Mouse (Mus musculus) embryonic facial prominence, embryonic 13.5 days (tissue): ENCODE results near the gene Cenpn. TPM values are rescaled to one million over a fixed set of nuclear protein-coding genes. Genes with fewer than 3 reads are reported as not detected.

Source experiments
- ATAC-seq: fragments of 200-750 bp; cut with Nextera tagmentation; 2 replicates; pipeline ENCODE4 v1.8.0; 2017; ENCODE audit warnings: low read depth; ENCODE audit not compliant: insufficient number of reproducible peaks, insufficient read depth, low FRiP score, low TSS enrichment
- H3K27ac ChIP-seq: fragments of 300-500 bp; sonication (generic); 2 replicates; pipeline ENCODE4 v1.5.1; 2015; ENCODE audit warnings: moderate library complexity, mild to moderate bottlenecking, inconsistent platforms
- H3K27me3 ChIP-seq: fragments of 300-500 bp; sonication (generic); 2 replicates; pipeline ENCODE4 v1.6.1; 2015; ENCODE audit warnings: mild to moderate bottlenecking, inconsistent platforms
- H3K36me3 ChIP-seq: fragments of 300-500 bp; sonication (generic); 2 replicates; pipeline ENCODE4 v1.6.1; 2015; ENCODE audit warnings: mild to moderate bottlenecking, inconsistent platforms
- H3K4me1 ChIP-seq: fragments of 300-500 bp; sonication (generic); 2 replicates; pipeline ENCODE4 v1.6.1; 2015; ENCODE audit warnings: inconsistent platforms
- H3K4me2 ChIP-seq: fragments of 300-500 bp; sonication (generic); 2 replicates; pipeline ENCODE4 v1.6.1; 2015; ENCODE audit warnings: moderate library complexity, mild to moderate bottlenecking, inconsistent platforms
- H3K4me3 ChIP-seq: fragments of 300-500 bp; sonication (generic); 2 replicates; pipeline ENCODE4 v1.5.1; 2015; ENCODE audit warnings: mild to moderate bottlenecking, inconsistent platforms
- H3K9ac ChIP-seq: fragments of 300-500 bp; sonication (generic); 2 replicates; pipeline ENCODE4 v1.6.1; 2015; ENCODE audit warnings: mild to moderate bottlenecking, inconsistent platforms
- H3K9me3 ChIP-seq: fragments of 300-500 bp; sonication (generic); 2 replicates; pipeline ENCODE4 v1.6.1; 2016; ENCODE audit warnings: inconsistent platforms
- WGBS: fragments of 180-500 bp; shearing (Covaris S2); methylation state at CpG from one replicate; pipeline ENCODE4 v1.1.7; 2015; ENCODE audit warnings: mixed read lengths; 5-methylcytosine and 5-hydroxymethylcytosine counted together
- polyA plus RNA-seq: library from polyadenylated mRNA; unstranded; fragments of >200 nt; fragmentation: Nextera tagmentation; extraction: Ambion mirVana; gene quantifications from 2 replicates; pipeline ENCODE4 v1.2.1, GENCODE M21; 2015

Cenpn gene
- polyA plus RNA-seq, 1 experiment from 2014 or later: 44.5 TPM

GRCm38 (mm10) chr8:116904736-116905135 lies 16.8 kb upstream of the Cenpn start:
- no peaks in the 10 kb centered on the region for H3K4me1 ChIP-seq
- no peak for ATAC-seq
- H3K27ac ChIP-seq: no peak overlapping the region
- H3K36me3 ChIP-seq: peaks cover 26% of the 10 kb centered on the region
- no peak overlapping the region for H3K4me2 ChIP-seq
- H3K27me3 ChIP-seq: no peaks in the 10 kb centered on the region
- no peak overlapping the region for H3K9ac ChIP-seq
- H3K9me3 ChIP-seq: no peaks in the 10 kb centered on the region
- H3K4me3 ChIP-seq: no peak overlapping the region
- WGBS: 94% methylated on average over 4 of the region's 4 CpGs

- Histone ChIP-seq H3K4me3 (no peak overlapping the region), H3K27ac (no peak overlapping the region), H3K36me3 (peaks cover 31% of the 10 kb centered on the region), H3K9ac (no peak overlapping the region), H3K9me3 (no peaks in the 10 kb centered on the region), H3K27me3 (no peaks in the 10 kb centered on the region), H3K4me2 (no peak overlapping the region), H3K4me1 (no peaks in the 10 kb centered on the region)
- 83% methylated on average over 4 of the region's 4 CpGs for WGBS
- no peak for ATAC-seq
Observed at GRCm38 (mm10) chr8:116905252-116905651, 16.3 kb upstream of the Cenpn start.

- ATAC-seq: no peak
- Histone ChIP-seq H3K4me2 (no peak overlapping the region), H3K9ac (no peak overlapping the region), H3K9me3 (no peaks in the 10 kb centered on the region), H3K27me3 (no peaks in the 10 kb centered on the region), H3K36me3 (peaks cover 36% of the 10 kb centered on the region), H3K4me3 (no peak overlapping the region), H3K4me1 (no peaks in the 10 kb centered on the region), H3K27ac (no peak overlapping the region)
- 91% methylated on average over 4 of the region's 4 CpGs for WGBS
Observed at GRCm38 (mm10) chr8:116905836-116906235, 15.7 kb upstream of the Cenpn start.

GRCm38 (mm10) chr8:116921005-116921336 lies 559 bp upstream of the Cenpn start:
- ATAC-seq: peak; percentile 52
- under 1% methylated on average over 22 of the region's 22 CpGs for WGBS
- peaks cover 17% of the 10 kb centered on the region for H3K4me1 ChIP-seq

GRCm38 (mm10) chr8:116922060-116922757 lies 679 bp downstream of the Cenpn start:
- Histone ChIP-seq H3K27ac (peak overlapping the region; percentile 74; the same call in 1 of the 2 replicates), H3K27me3 (no peaks in the 10 kb centered on the region), H3K4me3 (peak overlapping the region; percentile 78), H3K9me3 (no peaks in the 10 kb centered on the region), H3K4me1 (peaks cover 17% of the 10 kb centered on the region), H3K9ac (peak overlapping the region; percentile 87), H3K4me2 (peak overlapping the region; percentile 78), H3K36me3 (peaks cover 11% of the 10 kb centered on the region)
- 31% methylated on average over 17 of the region's 17 CpGs for WGBS
- no peak for ATAC-seq

More at GRCm38 (mm10) chr8:116921005-116921336, 559 bp upstream of the Cenpn start:
- Histone ChIP-seq H3K36me3 (peaks cover 17% of the 10 kb centered on the region), H3K27me3 (no peaks in the 10 kb centered on the region), H3K27ac (peak overlapping the region; percentile 74), H3K9ac (peak overlapping the region; percentile 87), H3K9me3 (no peaks in the 10 kb centered on the region), H3K4me3 (peak overlapping the region; percentile 78), H3K4me2 (peak overlapping the region; percentile 78)

GRCm38 (mm10) chr8:116923526-116923925 lies 2.0 kb downstream of the Cenpn start:
- no peak overlapping the region for H3K9ac ChIP-seq
- H3K36me3 ChIP-seq: peaks cover 21% of the 10 kb centered on the region
- no peak overlapping the region for H3K27ac ChIP-seq
- WGBS: 90% methylated on average over 8 of the region's 8 CpGs
- ATAC-seq: no peak
- H3K9me3 ChIP-seq: no peaks in the 10 kb centered on the region
- no peaks in the 10 kb centered on the region for H3K27me3 ChIP-seq
- H3K4me2 ChIP-seq: no peak overlapping the region
- peaks cover 17% of the 10 kb centered on the region for H3K4me1 ChIP-seq
- no peak overlapping the region for H3K4me3 ChIP-seq

GRCm38 (mm10) chr8:116927880-116928279 lies 6.3 kb downstream of the Cenpn start:
- no peak for ATAC-seq

GRCm38 (mm10) chr8:116928588-116928987 lies 7.1 kb downstream of the Cenpn start:
- no peaks in the 10 kb centered on the region for H3K4me1 ChIP-seq
- no peak overlapping the region for H3K4me3 ChIP-seq
- no peak overlapping the region for H3K4me2 ChIP-seq
- no peak overlapping the region for H3K9ac ChIP-seq
- no peaks in the 10 kb centered on the region for H3K27me3 ChIP-seq
- 92% methylated on average over 5 of the region's 5 CpGs for WGBS
- no peaks in the 10 kb centered on the region for H3K9me3 ChIP-seq
- H3K27ac ChIP-seq: no peak overlapping the region
- no peak for ATAC-seq
- peaks cover 62% of the 10 kb centered on the region for H3K36me3 ChIP-seq

More at GRCm38 (mm10) chr8:116927880-116928279, 6.3 kb downstream of the Cenpn start:
- H3K9ac ChIP-seq: no peak overlapping the region
- peaks cover 55% of the 10 kb centered on the region for H3K36me3 ChIP-seq
- 81% methylated on average over 9 of the region's 9 CpGs for WGBS
- no peaks in the 10 kb centered on the region for H3K27me3 ChIP-seq
- no peak overlapping the region for H3K27ac ChIP-seq
- no peaks in the 10 kb centered on the region for H3K4me1 ChIP-seq
- H3K4me2 ChIP-seq: no peak overlapping the region
- H3K9me3 ChIP-seq: no peaks in the 10 kb centered on the region
- no peak overlapping the region for H3K4me3 ChIP-seq

GRCm38 (mm10) chr8:116934976-116935375 lies 13.4 kb downstream of the Cenpn start:
- H3K4me2 ChIP-seq: no peak overlapping the region
- H3K9me3 ChIP-seq: no peaks in the 10 kb centered on the region
- no peak for ATAC-seq
- H3K36me3 ChIP-seq: peaks cover 70% of the 10 kb centered on the region
- H3K27ac ChIP-seq: no peak overlapping the region
- 84% methylated on average over 4 of the region's 4 CpGs for WGBS
- H3K4me3 ChIP-seq: no peak overlapping the region
- no peak overlapping the region for H3K9ac ChIP-seq
- H3K27me3 ChIP-seq: no peaks in the 10 kb centered on the region
- H3K4me1 ChIP-seq: no peaks in the 10 kb centered on the region

GRCm38 (mm10) chr8:116935506-116935905 lies 14.0 kb downstream of the Cenpn start:
- Histone ChIP-seq H3K4me3 (no peak overlapping the region), H3K27me3 (no peaks in the 10 kb centered on the region), H3K9ac (no peak overlapping the region), H3K36me3 (peaks cover 70% of the 10 kb centered on the region), H3K4me1 (no peaks in the 10 kb centered on the region), H3K4me2 (no peak overlapping the region), H3K27ac (no peak overlapping the region), H3K9me3 (no peaks in the 10 kb centered on the region)
- no peak for ATAC-seq
- 73% methylated on average over 6 of the region's 6 CpGs for WGBS

- H3K4me2 ChIP-seq: peak overlapping the region; percentile 96
Observed at GRCm38 (mm10) chr8:116942284-116943058, 20.9 kb downstream of the Cenpn start.

GRCm38 (mm10) chr8:116943161-116943554 lies 21.6 kb downstream of the Cenpn start, which contains the start of gene Atmin:
Atmin (plus strand) TSS chr8:116943393.
- Histone ChIP-seq H3K27ac (no peak within 1 kb of the TSS), H3K36me3 (peaks cover 4% of the 10 kb centered on the region), H3K4me2 (peak within 1 kb of the TSS; percentile 96), H3K9me3 (no peaks in the 10 kb centered on the region), H3K4me3 (peak within 1 kb of the TSS; percentile 97), H3K9ac (peak within 1 kb of the TSS; percentile 88), H3K4me1 (peaks cover 22% of the 10 kb centered on the region), H3K27me3 (no peaks in the 10 kb centered on the region)
- under 1% methylated on average over 45 of the region's 46 CpGs for WGBS
- ATAC-seq: peak; percentile 79

More at GRCm38 (mm10) chr8:116942284-116943058, 20.9 kb downstream of the Cenpn start:
- peaks cover 22% of the 10 kb centered on the region for H3K4me1 ChIP-seq
- no peak for ATAC-seq
- H3K9me3 ChIP-seq: no peaks in the 10 kb centered on the region
- H3K27me3 ChIP-seq: no peaks in the 10 kb centered on the region
- H3K27ac ChIP-seq: no peak overlapping the region
- WGBS: 82% methylated on average over 12 of the region's 12 CpGs
- no peak overlapping the region for H3K9ac ChIP-seq
- peaks cover 6% of the 10 kb centered on the region for H3K36me3 ChIP-seq
- peak overlapping the region; percentile 97 for H3K4me3 ChIP-seq
